In genomic region chr4:142321209-142321863, GRCm38 (mm10) we compare ENCODE assay signal across 10 mouse cellular contexts.
A peak's percentile ranks its signal among the peaks of the same experiment; 100 is the strongest.
DNase-seq lines count a peak whose midpoint lies in the region; ATAC-seq and TF ChIP-seq lines count a peak whose summit lies in the region.
"Had no signal": no experiment of that assay in that cellular context is flagged by ENCODE, and none has a peak within 500 bp of the region (broad histone marks: within the 10 kb centered on the region; RNA-seq: fewer than 3 reads in every experiment).

No protein-coding gene starts in this region.

- no peak for TF ChIP-seq EP300 in heart, adult 2 months (IDR thresholded peaks at IDR 0.05; ENCODE audit: insufficient read depth, low read depth, low read length)

- peak; percentile 53; the same call in 1 of the 2 replicates for ATAC-seq in forebrain, embryonic 16.5 days
- ATAC-seq in cerebellum, adult (ENCODE audit: insufficient number of reproducible peaks, low FRiP score, low TSS enrichment): no peak
- ATAC-seq: Patski had no signal

- 62% methylated on average over 14 of the region's 14 CpGs for WGBS in heart, adult 2 months
- 23% methylated on average over 14 of the region's 14 CpGs for WGBS in forebrain, embryonic 16.5 days

- no peaks in the 10 kb centered on the region for H3K9me3 ChIP-seq in forebrain, embryonic 16.5 days (ENCODE audit: control insufficient read depth, low read length)

- H3K4me3 ChIP-seq in heart, adult 2 months: no peak overlapping the region
- H3K4me3 ChIP-seq in forebrain, embryonic 16.5 days (replicated peaks; ENCODE audit: low read length): no peak overlapping the region
- H3K4me3 ChIP-seq in layer of hippocampus, adult 2 months: no peak overlapping the region

- intact Hi-C loops in heart, postnatal 14 days (cut with DNase I): no loop called here
- intact Hi-C loops in heart, adult 2 months (cut with DNase I): no loop called here

- peak; percentile 21 to 52 for DNase-seq in heart, postnatal 14 days
- no peak for DNase-seq in heart, adult 2 months
- DNase-seq in embryo, embryonic 10 days (ENCODE audit: low spot score): peak; percentile 53
- peak; percentile 20 to 51 for DNase-seq in lung, postnatal 4 days
- DNase-seq in layer of hippocampus, adult 2 months (ENCODE audit: low spot score in 2 of 2): no peak
- no peak for DNase-seq in cerebellum, adult 11 months

- H3K79me2 ChIP-seq in heart, adult 2 months (replicated peaks; ENCODE audit: control insufficient read depth, insufficient read depth, low read length): no peaks in the 10 kb centered on the region

- no peak overlapping the region for H3K9ac ChIP-seq in heart, adult 2 months (ENCODE audit: low read depth, low read length)
- H3K9ac ChIP-seq in forebrain, embryonic 16.5 days (replicated peaks; ENCODE audit: low read depth, low read length): no peak overlapping the region

- no peaks in the 10 kb centered on the region for H3K4me1 ChIP-seq in heart, adult 2 months (ENCODE audit: control insufficient read depth, insufficient read depth, low read length)
- peaks cover 11% of the 10 kb centered on the region for H3K4me1 ChIP-seq in forebrain, embryonic 16.5 days (replicated peaks; ENCODE audit: control insufficient read depth, insufficient read depth, low read length)

- TF ChIP-seq POLR2A in heart, adult 2 months (IDR thresholded peaks at IDR 0.05; ENCODE audit: insufficient read depth, low read depth, low read length): no peak

- H3K4me2 ChIP-seq in forebrain, embryonic 16.5 days (ENCODE audit: low read length): no peak overlapping the region

- no peak overlapping the region for H3K27ac ChIP-seq in heart, adult 2 months
- 0 out of 2 replicates have a peak overlapping the region, but pooled peaks have one; percentile 10 for H3K27ac ChIP-seq in forebrain, embryonic 16.5 days (ENCODE audit: low read length)
- no peak overlapping the region for H3K27ac ChIP-seq in layer of hippocampus, adult 2 months
- H3K27ac ChIP-seq: macrophage had no signal

- H3K27me3 ChIP-seq in heart, adult 2 months (ENCODE audit: control insufficient read depth, insufficient read depth, low read length): no peaks in the 10 kb centered on the region
- H3K27me3 ChIP-seq in forebrain, embryonic 16.5 days (replicated peaks; ENCODE audit: control insufficient read depth, insufficient read depth, low read length): no peaks in the 10 kb centered on the region
- H3K27me3 ChIP-seq: Patski had no signal

- no peak for TF ChIP-seq CTCF in heart, adult 2 months (IDR thresholded peaks at IDR 0.05)
- no peak for TF ChIP-seq CTCF in layer of hippocampus, adult 2 months (conservative IDR thresholded peaks at IDR 0.05)

- H3K36me3 ChIP-seq in heart, adult 2 months (ENCODE audit: control insufficient read depth, insufficient read depth, low read length): no peaks in the 10 kb centered on the region
- H3K36me3 ChIP-seq in forebrain, embryonic 16.5 days (ENCODE audit: control insufficient read depth, insufficient read depth): no peaks in the 10 kb centered on the region

Comparison
In these comparisons a context has a peak if more than half of its experiments do, and no peak if none do; other contexts are left out.
1. DNase-seq: peak in heart, postnatal 14 days (2 of 2), embryo, embryonic 10 days (single experiment) and lung, postnatal 4 days (2 of 2); none in heart, adult 2 months (0 of 2), layer of hippocampus, adult 2 months (0 of 2) and cerebellum, adult 11 months (single experiment).